Mouse (Mus musculus) heart, adult 11 months (tissue): ENCODE measurements around the gene Pga5.

Experiments used
- DNase-seq: peaks from one replicate; pipeline ENCODE4 v3.0.0; 2022

Pga5 gene

DNA sequence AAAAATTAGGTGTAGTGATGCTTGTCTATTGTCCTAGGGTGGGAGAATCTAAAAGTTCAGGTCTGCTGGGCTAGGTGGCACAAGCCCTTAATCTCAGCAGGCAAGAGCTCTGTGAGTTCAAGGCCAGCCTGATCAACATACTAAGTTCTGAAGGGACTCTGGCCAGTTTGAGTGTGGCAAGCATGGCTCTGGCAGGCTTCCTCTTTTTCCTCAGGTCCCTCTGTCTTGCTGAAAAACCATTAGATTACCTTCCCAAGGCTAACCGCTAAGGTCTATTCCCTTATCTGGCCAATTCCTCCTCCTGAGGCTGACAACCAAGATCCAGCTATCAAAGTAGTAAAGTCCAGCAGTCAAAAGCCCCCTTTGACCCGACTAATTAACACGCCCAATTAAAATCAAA lies 15.2 kb downstream of the Pga5 start:
- no peak for DNase-seq

DNA sequence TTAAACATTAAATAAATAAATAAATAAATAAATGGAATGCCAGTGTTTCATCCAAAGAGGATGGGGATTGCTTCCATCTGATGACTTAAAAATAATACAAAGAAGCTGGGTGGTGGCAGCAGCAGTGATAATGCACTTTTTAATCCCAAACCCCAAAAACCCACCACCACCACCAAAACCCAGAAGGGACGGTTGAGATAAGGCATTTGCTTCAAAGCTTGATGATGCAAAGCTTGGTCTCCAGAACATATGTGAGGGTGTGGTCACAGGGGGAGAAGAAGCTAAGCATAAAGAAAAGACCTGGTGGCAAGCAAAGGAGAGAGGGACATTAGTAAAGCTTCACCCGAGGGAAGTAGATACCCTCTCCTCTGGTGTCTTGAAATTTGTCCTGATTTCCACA lies 16.0 kb downstream of the Pga5 start:
- no peak for DNase-seq

DNA sequence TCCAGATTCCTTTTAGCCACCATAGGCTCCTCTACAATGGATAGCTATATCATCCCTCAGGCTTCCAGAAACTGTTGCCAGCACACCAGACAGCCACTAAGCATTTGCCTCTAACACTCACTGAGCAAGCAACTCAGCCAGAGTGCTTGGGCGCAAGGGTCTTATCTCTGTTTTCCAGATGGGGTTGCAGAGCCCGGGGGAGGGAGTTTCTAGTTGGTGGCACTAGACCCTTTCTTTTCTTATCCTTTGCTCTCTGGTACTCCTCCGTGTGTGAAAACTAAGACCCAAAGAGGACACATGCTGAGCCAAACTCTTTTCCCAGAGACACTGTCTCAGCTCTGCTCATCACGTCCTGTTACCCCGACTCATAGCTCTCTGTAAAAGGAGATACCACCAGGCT lies 16.5 kb downstream of the Pga5 start:
- DNase-seq: no peak

DNA sequence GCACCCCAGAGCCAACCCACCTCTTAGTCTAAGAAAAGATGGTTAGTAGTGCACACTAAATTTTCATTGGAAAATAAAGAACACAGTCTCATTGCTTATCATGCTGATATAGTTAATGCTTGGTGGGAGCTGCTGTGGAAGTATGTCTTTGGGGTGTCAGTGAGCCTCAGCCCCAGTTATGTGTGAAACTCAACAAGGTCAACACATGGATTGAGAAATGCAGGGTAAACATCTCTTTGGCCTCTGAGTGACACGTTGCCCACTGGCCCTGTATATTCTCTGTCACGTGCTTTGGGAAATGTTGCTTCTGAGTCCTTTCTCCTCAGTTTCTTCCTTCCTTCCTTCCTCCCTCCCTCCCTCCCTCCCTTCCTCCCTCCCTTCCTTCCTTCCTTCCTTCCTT lies 19.5 kb downstream of the Pga5 start:
- DNase-seq: no peak

DNA sequence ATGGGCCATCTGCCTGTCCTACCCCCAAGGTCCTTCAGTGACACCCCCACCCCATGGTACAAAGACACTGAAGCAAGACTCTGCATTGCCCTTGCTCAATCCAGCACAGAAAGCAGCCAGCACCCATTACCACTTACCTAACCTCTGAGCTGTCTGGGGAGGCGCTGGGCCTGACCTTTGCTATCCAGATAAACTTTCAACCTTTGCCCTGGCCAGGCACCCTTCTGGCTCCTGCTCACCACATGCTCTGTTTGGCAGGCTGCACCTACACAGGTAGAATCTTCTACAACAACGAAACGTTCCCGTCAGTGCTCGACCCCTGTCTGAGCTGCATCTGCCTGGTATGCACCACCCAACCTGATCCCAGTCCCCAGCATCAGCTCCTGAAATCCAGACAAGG lies 20.1 kb downstream of the Pga5 start:
- no peak for DNase-seq

DNA sequence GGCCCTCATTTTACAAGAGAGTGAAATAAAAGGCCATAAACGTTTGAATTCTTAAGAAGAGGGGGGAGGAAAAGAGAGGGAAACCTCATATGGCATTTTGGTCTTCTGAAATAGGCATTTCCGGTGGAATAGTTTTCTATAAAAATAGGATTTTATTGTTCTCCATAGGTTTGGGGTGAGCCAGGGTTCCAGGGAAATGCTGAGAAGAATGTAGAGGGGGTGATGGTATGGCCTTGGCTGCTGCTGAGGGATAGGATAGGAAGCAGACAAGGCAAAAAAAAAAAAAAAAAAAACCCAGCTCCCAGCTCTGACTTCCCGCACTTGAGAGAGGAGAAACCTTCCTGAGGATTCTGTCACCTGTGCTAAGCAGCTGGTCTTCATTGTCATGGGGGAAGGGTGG lies 21.8 kb downstream of the Pga5 start:
- DNase-seq: no peak

DNA sequence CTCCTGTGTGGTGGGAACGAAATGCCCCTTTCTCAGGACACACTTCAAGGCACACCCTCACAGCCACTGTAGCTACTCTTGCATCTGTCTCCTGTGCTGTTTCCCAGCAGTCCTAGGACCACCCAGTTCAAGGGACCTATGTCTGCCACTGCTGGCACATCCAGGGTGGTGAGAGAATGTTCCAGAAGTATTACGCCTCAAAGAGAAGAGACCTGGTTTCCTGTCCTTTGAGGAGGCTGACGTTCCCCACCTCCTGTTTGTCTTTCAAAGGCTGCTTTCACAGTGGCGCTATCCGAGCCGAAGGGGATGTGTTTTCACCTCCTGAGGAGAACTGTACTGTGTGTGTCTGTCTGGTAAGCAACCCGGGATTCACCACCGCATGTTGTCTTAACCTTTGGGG lies 29.7 kb downstream of the Pga5 start:
- no peak for DNase-seq

DNA sequence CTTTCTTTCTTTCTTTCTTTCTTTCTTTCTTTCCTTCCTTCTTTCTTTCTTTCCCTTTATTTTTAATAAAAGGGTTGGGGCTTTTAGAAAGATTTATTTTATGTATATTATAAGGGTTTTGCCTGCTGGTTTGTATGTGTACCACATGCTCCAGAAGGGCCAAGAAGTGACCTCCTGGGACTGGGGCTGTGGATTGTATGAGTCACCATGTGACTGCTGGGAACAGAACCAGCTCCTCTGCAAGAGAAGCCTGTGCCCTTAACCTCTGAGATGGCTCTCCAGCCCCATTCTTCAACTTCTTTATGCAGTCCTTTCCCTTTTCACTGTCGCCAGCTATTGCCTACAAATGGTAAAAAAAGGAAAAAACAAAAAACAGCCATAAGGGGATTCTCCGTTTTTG lies 32.3 kb downstream of the Pga5 start:
- peak; percentile 89 for DNase-seq

DNA sequence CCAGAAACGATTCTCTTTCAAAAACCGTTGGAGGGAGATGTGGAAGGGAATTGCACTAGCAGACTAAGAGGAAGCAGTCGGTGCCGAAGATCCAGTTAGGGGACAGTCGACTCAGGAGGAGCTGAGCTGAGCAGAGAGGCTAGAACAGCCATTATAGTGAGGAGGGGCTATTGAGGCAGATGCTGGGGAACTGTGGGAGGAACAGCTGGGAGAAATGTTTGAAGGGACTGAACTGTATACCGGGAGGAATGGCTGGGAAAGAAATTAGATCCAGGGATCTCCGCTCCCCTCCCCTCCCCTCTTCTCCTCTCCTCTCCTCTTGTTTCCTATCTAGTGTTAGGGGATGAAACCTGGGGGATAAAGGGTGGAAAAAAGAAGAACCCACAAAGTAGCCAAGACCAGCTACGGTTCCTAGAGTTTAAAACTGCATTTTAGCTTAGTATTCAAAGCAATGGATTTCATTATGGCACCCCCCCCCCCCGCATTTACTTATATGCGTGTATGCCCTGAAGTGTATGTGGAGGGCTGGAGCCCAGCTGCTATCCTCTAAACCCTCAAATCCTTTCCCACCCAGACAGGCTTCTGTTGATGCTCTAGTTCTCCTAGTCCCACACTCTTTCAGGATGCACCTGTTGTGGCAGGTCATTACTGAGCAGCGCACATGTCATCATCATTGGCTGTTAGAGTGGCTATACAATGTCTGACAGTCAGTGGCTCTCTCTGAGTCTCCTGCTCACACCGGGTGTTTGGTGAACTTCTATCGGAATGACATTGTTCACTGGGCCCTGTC lies 37.1 kb downstream of the Pga5 start:
- no peak for DNase-seq

DNA sequence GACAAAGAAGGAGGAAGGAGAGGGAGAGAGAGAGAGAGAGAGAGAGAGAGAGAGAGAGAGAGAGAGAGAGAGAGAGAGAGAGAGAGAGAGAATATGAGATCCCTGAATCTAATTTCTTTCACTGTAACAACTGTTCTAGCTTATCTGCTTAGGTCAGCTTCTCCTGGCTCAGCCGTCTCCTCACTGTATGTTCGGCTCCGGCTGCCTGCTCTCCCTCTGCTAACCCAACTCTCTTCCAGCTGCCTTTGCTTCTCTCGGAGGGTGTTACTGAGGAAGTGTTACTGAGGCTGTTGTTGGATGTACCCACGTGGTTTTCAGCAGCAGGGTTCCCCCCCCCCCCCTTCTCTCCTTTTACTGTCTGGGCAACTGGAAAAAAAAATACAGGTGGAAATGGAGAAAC lies 37.8 kb downstream of the Pga5 start:
- DNase-seq: no peak

DNA sequence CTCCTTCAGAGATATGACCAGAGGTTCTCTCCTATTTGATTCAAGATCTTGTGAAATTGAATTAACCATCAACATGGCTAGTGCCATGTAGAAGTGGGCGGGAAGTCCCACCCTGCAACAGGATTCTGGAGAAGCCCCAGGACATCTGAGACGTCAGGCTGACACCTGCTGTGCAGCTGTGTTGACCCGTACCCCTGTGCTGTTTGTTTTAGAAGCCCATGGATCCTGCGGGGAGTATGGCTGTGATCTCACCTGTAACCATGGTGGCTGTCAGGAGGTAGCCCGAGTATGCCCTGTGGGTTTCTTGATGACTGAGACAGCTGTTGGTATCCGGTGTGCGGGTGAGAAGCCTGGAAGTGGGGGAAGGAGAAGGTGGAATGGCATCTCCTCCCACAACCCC lies 40.0 kb downstream of the Pga5 start:
- DNase-seq: no peak

DNA sequence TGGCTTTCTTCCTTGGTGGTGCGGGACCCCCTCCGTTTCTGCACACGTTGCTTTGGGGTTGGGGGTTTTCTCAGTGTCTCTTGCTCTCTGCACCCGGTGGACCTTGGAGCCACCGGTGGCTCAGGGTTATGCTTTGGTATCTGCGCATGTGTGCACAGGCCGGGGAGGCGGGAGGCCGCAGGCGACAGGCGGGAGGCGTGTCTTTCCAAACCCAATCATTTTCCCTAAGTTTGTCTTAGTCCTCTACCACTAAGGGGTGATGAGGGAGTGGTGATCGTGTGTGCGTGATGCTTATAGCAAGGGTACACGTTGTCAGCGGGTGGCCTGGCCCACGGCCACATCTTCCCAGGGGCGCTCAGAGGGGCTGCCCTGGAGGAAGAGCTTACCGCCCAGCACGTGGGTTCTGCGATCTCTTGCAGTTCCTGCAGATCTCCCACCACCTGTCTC lies 43.0 kb downstream of the Pga5 start:
- DNase-seq: peak; percentile 93

DNA sequence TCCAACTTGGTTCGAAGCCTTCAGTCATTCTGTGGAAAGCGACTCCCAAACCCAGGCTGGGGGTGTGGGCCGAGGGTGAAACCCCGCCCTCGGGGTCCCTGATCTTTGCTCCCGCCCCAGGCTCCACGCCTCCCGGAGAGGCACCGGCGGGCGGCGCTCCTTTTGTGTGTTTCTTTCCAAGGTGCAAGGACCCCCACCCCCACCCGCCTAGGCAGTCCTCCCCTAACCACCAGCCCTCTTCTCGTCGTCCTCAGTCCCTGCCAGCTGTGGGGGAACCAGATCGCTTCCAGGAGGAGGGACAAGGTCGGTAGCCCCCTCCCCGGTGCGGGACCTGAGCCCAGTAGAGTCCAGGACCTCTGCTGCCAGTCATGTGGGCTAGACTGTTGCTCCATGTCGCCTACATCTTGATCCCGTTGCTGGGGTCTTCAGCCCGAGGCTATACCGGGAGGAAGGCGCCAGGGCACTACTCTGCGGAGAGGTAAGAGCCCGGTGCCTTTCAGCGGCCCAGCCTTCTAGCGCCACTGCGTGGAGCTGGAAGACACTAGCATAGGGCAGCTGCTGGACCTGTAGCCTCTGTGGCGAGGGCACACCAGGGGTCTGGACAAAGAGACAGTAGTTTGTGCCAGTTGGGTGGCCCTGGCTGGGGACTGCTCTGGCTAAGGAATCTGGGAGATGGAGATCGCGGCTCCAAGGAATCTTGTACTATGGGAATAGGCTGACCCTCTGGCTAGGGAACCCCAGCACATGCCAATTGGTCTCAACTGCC lies 43.6 kb downstream of the Pga5 start, which contains the start of gene Vwce:
Gene Vwce, plus strand, starts transcription at position 108 of the 766 bp plus-strand sequence.
- DNase-seq: peak; percentile 92
